Mouse (Mus musculus) central nervous system, embryonic 18 days (tissue): Measurements from ENCODE around the gene Hist1h4j. TPM values are rescaled to one million over a fixed set of nuclear protein-coding genes. Genes with fewer than 3 reads are reported as not detected.

ENCODE experiments used
- polyA plus RNA-seq: library from polyadenylated mRNA; depleted of rRNA; stranded (reverse); fragments of >200 nt; gene quantifications from 2 replicates; pipeline ENCODE4 v1.2.3, GENCODE M21; 2012; rRNA removed

The Hist1h4j gene
- polyA plus RNA-seq, result 4.5 TPM in 2 replicates

DNA sequence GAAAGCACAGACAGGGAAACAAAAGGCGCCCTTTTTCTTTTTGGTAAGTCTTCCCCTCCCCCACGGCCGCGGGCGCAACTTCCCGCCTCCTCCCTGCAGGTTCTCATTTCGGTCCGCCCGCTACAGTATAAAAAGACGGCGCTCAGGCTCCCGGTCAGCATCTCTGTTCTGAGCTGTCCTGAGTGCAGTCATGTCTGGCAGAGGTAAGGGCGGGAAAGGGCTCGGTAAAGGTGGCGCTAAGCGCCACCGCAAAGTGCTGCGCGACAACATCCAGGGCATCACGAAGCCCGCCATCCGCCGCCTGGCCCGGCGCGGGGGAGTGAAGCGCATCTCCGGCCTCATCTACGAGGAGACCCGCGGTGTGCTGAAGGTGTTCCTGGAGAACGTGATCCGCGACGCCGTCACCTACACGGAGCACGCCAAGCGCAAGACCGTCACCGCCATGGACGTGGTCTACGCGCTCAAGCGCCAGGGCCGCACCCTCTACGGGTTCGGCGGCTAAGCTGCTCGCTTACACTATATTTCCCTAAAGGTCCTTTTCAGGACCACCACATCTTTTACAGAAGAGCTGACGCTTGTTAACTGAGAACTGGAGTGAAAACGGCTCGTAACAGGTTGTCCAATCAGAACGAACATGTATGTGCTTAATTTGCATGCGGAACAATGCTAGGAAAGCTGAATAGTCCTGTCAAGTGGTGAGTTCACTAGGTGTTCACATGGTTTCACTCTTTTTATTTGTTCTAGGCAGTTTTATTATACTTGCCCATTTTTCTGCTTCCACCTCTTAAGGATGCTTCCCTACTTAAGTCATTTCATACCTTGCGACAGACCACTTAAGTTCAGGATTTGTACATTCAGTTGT lies at the start of gene Hist1h4j:
Hist1h4j (plus strand) TSS at position 159 of the 862 bp plus-strand sequence.

DNA sequence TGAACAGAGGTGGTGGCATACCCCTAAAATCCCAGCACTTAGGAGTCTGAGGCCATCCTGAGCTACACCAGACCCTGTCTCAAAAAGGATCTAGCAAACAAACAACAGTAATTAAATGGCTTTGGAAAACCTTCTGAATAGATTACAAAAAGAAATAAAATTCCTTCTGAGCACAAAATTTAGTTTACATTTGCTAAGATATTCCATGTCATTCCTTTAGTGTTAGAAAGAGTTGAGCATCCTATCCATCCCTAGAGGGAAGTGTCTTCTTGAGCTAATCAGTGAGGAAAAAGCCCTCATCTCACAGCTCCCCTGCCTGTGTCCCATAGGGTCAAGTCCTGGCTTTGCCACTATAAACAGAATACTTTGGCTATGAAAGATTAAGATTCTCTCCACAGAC lies 37.1 kb upstream of the Hist1h4j start, which contains the start of gene Olfr1359:
Olfr1359 (plus strand) TSS at position 301 of the 400 bp plus-strand sequence.

DNA sequence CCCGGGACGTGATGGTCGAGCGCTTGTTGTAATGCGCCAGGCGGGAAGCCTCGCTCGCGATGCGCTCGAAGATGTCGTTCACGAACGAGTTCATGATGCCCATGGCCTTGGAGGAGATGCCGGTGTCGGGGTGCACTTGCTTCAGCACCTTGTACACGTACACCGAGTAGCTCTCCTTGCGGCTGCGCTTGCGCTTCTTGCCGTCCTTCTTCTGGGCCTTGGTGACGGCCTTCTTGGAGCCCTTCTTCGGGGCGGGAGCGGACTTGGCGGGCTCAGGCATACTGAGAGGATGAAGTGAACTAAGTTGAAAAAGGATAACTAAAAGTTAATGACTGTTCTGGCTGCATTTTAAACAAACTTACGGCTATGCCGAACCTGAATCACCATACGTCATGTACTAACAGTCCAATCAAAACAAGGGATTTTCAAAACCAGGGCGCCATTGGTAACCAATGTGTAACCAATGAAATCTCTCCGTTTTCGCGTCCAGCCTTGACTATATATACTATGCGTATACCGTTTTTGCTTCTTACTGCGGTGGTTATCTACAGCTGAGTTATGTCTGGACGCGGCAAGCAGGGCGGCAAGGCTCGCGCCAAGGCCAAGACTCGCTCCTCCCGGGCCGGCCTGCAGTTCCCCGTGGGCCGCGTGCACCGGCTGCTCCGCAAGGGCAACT lies 18.9 kb upstream of the Hist1h4j start, which contains the start of the genes Hist1h2bl and Hist1h2ai:
Hist1h2bl (minus strand) TSS at position 280 of the 676 bp plus-strand sequence.
Hist1h2ai (plus strand) TSS at position 559 of the 676 bp plus-strand sequence.

GRCm38 (mm10) chr13:21717397-21718357 lies 17.2 kb upstream of the Hist1h4j start, which contains the start of gene Hist1h3h:
Gene Hist1h3h, plus strand, starts transcription at chr13:21717659.

DNA sequence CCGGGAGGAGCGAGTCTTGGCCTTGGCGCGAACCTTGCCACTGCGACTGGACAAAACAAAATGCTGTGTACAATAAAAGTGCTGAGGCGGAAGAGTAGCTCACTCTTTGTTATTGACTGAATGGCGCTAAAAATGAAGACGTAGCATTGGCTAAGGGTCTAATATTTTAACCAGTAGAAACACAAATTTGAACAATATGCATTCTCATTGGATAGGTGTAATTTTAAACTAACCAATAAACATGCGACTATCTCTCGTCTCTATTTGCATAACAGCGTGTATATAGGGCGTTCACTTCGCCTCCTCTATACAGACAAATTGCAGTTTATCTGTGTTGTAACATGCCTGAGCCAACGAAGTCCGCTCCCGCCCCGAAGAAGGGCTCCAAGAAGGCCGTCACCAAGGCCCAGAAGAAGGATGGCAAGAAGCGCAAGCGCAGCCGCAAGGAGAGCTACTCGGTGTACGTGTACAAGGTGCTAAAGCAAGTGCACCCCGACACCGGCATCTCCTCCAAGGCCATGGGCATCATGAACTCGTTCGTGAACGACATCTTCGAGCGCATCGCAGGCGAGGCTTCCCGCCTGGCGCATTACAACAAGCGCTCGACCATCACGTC lies 13.0 kb upstream of the Hist1h4j start, which contains the start of gene Hist1h2bm:
Hist1h2bm (plus strand) TSS at position 288 of the 616 bp plus-strand sequence.

GRCm38 (mm10) chr13:21750159-21751017 lies 15.5 kb downstream of the Hist1h4j start, which contains the start of gene Hist1h4k:
Gene Hist1h4k, minus strand, starts transcription at chr13:21750505.

GRCm38 (mm10) chr13:21753524-21754285 lies 18.8 kb downstream of the Hist1h4j start, which contains the start of the genes Hist1h2ak and Hist1h2bn:
Gene Hist1h2ak, minus strand, starts transcription at chr13:21753827.
Gene Hist1h2bn, plus strand, starts transcription at chr13:21754123.

GRCm38 (mm10) chr13:21779767-21780731 lies 45.2 kb downstream of the Hist1h4j start, which contains the start of gene Hist1h1b:
Gene Hist1h1b, minus strand, starts transcription at chr13:21780625.

GRCm38 (mm10) chr13:21783255-21783617 lies 48.4 kb downstream of the Hist1h4j start, which contains the start of gene Hist1h3i:
Gene Hist1h3i, minus strand, starts transcription at chr13:21783370.

Other genes starting within 250 kb of the Hist1h4j start
- gene AK157302, start 239.8 kb upstream of the Hist1h4j start, polyA plus RNA-seq, result 0.43 and 0.57 TPM in 2 replicates
- 3.5 and 11.8 TPM in 2 replicates for gene Gm11273, start 233.6 kb upstream of the Hist1h4j start, polyA plus RNA-seq
- gene Zkscan8, start 203.9 kb upstream of the Hist1h4j start, polyA plus RNA-seq, result 7.2 and 7.3 TPM in 2 replicates
- gene Olfr1366, start 192.3 kb upstream of the Hist1h4j start, polyA plus RNA-seq, result not detected in 2 replicates
- gene Olfr1535, start 175.2 kb upstream of the Hist1h4j start, polyA plus RNA-seq, result not detected in 2 replicates
- not detected in 2 replicates for gene Olfr1364, start 153.3 kb upstream of the Hist1h4j start, polyA plus RNA-seq
- gene Olfr1362, start 121.0 kb upstream of the Hist1h4j start, polyA plus RNA-seq, result not detected in 2 replicates
- not detected in 2 replicates for gene Olfr11, start 92.5 kb upstream of the Hist1h4j start, polyA plus RNA-seq
- not detected in 2 replicates for gene Olfr1361, start 71.7 kb upstream of the Hist1h4j start, polyA plus RNA-seq
- not detected in 2 replicates for gene Olfr1360, start 57.7 kb upstream of the Hist1h4j start, polyA plus RNA-seq
- gene Olfr1359, start 37.0 kb upstream of the Hist1h4j start, polyA plus RNA-seq, result not detected in 2 replicates
- gene Hist1h2bl, start 18.9 kb upstream of the Hist1h4j start, polyA plus RNA-seq, result 1.0 and 1.4 TPM in 2 replicates
- gene Hist1h2ai, start 18.6 kb upstream of the Hist1h4j start, polyA plus RNA-seq, result 3.4 and 7.2 TPM in 2 replicates
- gene Hist1h3h, start 17.4 kb upstream of the Hist1h4j start, polyA plus RNA-seq, result 7.7 and 8.9 TPM in 2 replicates
- gene Hist1h2bm, start 13.0 kb upstream of the Hist1h4j start, polyA plus RNA-seq, result 2.3 and 3.4 TPM in 2 replicates
- gene Hist1h4k, start 15.4 kb downstream of the Hist1h4j start, polyA plus RNA-seq, result 5.4 and 10.0 TPM in 2 replicates
- gene Hist1h2ak, start 18.8 kb downstream of the Hist1h4j start, polyA plus RNA-seq, result 4.8 and 5.9 TPM in 2 replicates
- gene Hist1h2bn, start 19.1 kb downstream of the Hist1h4j start, polyA plus RNA-seq, result 1.6 and 3.0 TPM in 2 replicates
- gene Hist1h1b, start 45.6 kb downstream of the Hist1h4j start, polyA plus RNA-seq, result 0.70 and 1.2 TPM in 2 replicates
- 6.0 and 8.7 TPM in 2 replicates for gene Hist1h3i, start 48.3 kb downstream of the Hist1h4j start, polyA plus RNA-seq
- gene Hist1h2an, start 52.2 kb downstream of the Hist1h4j start, polyA plus RNA-seq, result 1.2 and 1.3 TPM in 2 replicates
- 0.28 and 0.64 TPM in 2 replicates for gene Hist1h2bp, start 52.4 kb downstream of the Hist1h4j start, polyA plus RNA-seq
- gene Hist1h2bq, start 75.1 kb downstream of the Hist1h4j start, polyA plus RNA-seq, result 1.2 and 3.8 TPM in 2 replicates
- gene Hist1h2ao, start 75.4 kb downstream of the Hist1h4j start, polyA plus RNA-seq, result not detected in 2 replicates
- gene Hist1h4m, start 76.7 kb downstream of the Hist1h4j start, polyA plus RNA-seq, result not detected in 2 replicates
- 7.9 and 9.3 TPM in 2 replicates for gene Hist1h4n, start 97.1 kb downstream of the Hist1h4j start, polyA plus RNA-seq
- 8.6 and 10.7 TPM in 2 replicates for gene Hist1h2ap, start 98.4 kb downstream of the Hist1h4j start, polyA plus RNA-seq
- gene Hist1h2br, start 98.7 kb downstream of the Hist1h4j start, polyA plus RNA-seq, result 1.7 and 2.6 TPM in 2 replicates
- 12.3 and 13.4 TPM in 2 replicates for gene Zfp184, start 210.0 kb downstream of the Hist1h4j start, polyA plus RNA-seq
- 0.03 and 0.04 TPM in 2 replicates for gene Pom121l2, start 246.1 kb downstream of the Hist1h4j start, polyA plus RNA-seq